Mouse (Mus musculus) E14TG2a.4 (cell line): ENCODE data around the gene Ppp1r13b.

Experiments
- CTCF ChIP-seq: conservative IDR thresholded peaks from 2 replicates; pipeline ENCODE4 v1.5.1; 2014; ENCODE audit warnings: low read length
- POU5F1 ChIP-seq: IDR thresholded peaks from 2 replicates; pipeline ENCODE4 v1.6.1; 2014; ENCODE audit warnings: low read length, borderline replicate concordance

DNA sequence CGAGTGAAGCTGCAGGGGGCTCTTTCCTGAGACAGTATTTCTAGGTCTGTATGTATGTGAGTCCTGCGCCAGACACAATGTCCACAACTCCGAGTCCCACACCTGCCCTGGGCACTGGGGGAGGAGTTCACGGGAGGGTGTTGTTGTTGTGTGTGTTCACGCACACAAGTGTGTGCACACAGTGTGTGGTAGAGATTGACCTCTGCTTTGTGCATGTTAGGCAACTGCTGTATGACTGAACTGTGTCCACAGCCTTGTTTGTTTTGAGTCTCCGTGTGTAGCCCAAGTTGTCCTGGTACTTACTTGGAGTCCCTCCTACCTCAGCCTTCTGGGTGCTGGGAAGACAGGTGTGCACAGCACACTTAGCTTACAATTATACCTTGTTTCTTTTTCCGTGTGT, 117.3 kb downstream of the Ppp1r13b start:
- TF ChIP-seq CTCF (no peak), POU5F1 (no peak)
